Mouse (Mus musculus): ENCODE measurements at regions not wholly inside any gene's neighbourhood (a gene's known extent, or its start where the extent isn't known, plus 50 kb on each side); places are given as distances from the start of the nearest gene placed in this dataset.

DNA sequence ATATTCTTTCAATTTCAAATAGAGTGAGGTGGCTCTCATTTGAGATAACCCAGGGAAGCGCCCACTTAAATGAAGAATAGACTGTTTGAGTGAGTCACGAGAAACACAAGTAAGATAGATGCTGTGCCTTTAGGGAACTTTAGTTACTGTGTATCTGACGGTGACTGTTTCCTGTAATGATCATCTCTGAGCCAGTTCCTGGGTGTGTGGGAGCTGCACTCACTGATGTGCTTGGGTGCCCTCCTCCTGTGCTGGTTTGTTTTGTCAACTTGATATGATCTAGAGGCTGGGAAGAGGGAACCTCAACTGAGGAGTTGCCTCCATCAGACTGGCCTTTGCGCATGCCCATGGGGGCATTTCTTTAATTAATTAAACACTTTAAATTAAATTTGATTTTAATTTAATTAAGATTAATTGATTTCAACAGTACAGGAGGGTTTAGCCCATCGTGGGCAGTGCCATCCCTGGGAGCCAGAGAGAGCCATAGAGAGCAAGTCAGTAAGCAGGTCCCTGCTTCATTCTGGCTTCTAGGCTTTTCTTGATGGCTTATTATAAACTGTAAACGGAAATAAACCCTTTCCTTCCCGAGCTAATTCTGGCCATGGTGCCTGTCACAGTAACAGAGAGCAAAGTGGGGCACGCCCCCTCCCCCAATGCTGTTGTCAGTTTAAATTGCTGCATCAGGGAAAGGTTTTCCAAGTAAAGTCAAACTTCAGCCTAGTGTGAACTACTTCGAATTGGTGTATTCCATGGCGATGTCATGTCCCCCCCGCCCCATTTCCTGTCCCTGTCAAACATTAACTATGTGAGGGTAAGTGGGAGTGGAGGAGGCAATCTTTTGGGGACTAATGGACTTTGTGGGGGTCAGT lies 202.9 kb upstream of the Id2 start:
- DNase-seq (ENCODE audit: low read depth, low spot score) = no peak

DNA sequence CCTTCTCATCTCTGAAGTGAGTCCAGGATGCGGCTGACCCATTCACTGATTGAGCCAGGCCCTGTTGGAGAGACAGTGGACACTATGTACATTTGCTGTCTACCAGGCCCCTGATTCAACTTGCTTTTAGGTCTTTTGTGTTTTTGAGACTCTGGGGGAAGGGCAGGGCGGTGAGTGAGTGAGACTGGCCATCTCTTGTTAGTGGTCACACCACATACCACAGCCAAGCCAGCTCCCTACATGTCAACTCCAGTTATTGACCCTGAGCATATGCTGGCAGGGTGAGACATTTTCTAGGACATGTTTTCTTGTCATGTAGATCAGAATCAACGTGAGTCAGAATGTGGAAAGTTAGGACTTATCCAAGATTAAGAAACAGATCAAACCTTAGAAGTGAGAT lies 201.8 kb upstream of the Id2 start:
- no peak for DNase-seq (ENCODE audit: low read depth, low spot score)

DNA sequence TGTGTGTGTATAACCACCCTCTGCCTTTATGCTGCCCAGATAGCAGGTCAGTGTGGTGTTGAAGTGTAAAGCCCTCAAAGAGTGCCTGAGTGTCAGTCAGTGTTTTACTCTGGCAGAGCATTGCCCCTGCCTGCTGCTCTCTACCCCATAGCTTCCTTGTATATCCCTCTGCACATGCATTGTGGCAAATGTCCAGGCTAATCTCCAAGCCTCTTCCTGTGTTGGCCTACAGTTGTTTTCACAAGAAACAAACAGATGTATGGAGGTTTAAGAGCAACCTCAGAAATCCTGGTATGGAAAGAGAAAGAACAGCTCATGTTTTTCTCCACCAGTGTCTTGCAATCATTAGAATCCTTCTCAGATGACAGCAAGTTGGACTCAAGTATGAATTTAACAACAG lies 201.0 kb upstream of the Id2 start:
- DNase-seq (ENCODE audit: low read depth, low spot score) = no peak

DNA sequence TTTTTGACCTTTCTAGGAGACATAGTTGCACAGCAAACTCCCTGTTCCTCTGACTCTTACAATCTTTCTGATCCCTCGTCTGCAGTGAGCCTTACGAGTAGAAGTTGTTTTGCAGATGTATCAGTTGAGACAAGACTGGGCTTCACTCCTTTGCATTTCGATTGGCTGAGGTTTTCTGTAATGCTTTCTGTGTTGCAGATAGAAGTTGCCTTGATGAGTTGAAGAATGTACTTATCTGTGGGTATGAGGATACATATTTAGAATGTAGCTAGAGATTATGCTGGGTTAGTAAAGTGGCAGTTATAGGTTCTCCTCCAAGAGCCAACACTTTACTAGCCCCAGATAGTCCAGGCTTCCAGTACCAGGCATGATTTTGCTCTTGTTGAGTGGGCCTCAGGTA lies 199.7 kb upstream of the Id2 start:
- no peak for DNase-seq (ENCODE audit: low read depth, low spot score)

DNA sequence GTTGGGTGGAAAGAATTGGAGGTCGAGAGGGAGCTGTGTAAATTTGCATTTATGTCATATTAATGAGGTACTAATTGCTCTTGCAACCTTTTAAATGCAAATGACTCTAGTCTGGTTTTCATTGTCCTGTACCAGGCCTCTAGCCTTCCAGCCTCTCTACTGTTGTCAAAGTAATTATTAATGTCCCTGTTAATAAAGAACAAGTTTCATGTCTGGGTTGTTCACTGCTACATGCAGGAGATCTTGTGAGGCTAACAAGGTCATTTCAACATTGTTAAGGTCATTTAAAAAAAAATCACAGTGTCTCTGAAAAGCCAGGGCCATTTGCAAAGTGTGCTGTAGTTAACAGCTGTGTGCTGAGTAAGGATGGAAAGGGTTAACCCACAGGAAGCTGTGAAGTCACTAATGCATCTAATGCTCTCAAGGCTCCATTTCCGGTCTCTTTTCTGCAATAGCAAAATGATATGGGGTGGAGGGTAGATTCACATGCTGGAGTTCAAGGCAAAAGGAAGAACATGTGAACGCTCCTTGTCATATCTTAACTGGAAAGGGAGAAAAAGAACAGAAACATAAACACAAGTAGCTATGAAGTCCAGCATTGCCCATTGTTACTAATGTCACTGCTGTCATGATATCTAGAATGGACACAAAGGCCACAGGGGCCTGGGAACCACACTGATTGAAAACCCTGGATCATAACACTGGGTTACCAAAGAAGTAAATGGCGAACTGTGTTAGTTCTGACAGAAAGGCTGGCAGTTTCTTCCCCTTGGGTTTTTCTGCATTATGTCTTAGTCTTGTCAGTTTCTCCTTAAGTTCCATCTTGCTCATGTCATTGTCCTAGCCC lies 197.5 kb upstream of the Id2 start:
- no peak for DNase-seq (ENCODE audit: low read depth, low spot score)

DNA sequence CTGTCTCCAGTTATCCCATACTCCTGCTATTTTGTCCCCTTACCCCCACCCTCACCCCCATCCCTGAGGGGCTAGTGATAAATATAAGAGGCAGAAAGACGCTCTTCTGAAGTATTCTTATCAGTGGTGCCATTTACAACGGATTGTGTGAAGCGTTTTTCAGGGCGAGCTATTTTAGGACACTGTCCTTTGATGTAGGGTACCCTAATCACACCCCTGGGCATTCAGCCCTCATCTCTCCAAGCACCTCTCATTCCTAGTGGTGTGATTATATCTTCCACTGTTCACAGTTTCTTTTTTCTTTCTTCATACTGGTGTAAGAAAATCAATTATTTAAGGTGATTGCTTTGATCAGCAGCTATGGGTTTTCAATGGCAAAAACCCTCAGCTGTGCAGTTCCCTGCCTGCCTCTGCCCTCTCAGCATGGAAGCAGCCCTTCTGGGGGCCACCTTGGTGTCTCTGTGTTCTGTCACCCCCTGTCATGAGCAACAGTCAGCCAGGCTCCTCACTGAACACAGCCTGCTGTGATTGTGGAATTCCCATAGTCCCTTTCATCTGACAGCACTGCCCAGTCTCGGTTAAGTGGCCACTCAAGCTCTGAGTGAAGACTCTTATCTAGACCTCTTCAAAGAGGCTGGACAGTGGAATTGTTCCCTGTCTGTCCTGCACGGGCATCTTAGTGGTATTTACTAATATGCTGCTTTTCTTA lies 196.7 kb upstream of the Id2 start:
- DNase-seq (ENCODE audit: low read depth, low spot score) = no peak

GRCm38 (mm10) chr12:25289381-25289780 lies 192.4 kb upstream of the Id2 start:
- no peak for DNase-seq (ENCODE audit: low read depth, low spot score)

DNA sequence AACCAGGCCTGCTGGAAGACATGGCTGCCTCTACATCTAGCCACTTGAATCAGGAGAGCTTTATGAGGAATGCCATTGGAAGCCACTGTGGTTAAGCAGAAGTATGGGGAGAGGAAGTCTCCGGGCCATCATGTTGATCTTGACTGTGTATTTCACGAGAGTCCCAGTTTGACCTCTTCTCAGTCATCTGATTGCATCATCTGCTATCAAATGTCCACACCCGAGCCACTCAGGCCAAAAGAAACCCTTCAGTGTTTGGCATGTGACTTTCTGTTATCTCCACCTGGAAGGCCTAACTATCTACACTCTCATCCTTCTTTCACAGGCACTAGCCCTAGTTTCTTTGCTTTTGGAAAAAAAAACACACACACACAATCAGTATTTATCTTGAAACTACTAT lies 186.9 kb upstream of the Id2 start:
- DNase-seq (ENCODE audit: low read depth, low spot score) = no peak

DNA sequence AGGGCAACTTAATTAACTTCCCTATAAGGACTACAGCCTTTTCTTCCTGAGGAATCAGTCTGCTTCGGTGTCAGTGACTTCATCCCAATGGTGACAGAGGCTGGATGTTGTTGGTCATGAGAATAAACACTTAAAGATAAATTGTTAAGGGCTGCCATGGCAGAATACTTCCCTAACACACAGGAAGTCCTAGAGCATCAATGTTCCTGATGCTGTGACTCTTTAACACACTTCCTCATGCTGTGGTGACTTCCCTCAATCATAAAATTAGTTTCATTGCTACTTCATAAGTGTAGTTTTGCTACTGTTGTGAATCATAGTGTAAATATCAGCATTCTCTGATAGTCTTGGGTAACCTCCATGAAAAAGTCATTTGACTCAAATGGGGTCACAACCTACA lies 184.5 kb upstream of the Id2 start:
- no peak for DNase-seq (ENCODE audit: low read depth, low spot score)

DNA sequence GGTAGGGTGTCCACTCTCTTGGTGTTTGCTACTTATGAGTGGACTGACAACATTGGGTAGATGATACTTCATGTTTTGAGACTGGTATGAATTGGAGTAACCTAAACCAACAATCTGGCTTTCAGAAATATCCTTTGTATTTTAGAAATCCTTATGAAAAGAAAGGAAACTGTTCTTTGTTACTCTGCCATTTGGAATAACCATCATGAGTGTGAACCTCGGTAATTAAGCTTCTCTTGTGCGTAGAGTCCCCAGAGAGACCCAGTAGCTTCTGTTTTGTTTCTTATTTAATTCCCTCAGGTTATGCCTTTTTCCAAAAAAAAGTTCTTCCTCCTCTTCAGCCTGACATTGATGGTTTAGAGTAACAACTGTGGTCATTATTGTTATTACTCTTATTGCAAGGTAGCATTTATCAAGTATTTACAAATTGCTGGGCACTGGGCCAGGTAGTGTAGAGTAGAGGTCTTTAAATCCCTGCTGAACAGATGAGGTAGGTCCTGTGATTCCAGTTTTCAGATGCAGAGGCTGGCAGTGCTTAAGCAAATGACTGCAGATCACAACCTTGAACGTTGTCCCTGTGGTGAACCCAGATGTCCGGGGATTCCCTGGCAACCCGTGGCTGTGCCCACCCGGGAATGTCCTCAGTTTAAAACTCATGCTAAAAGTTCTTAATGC lies 176.8 kb upstream of the Id2 start:
- DNase-seq (ENCODE audit: low read depth, low spot score) = no peak

GRCm38 (mm10) chr12:25272752-25273125 lies 175.8 kb upstream of the Id2 start:
- no peak for DNase-seq (ENCODE audit: low read depth, low spot score)

- no peak for DNase-seq (ENCODE audit: low read depth, low spot score)
These were observed 175.3 kb upstream of the Id2 start for GRCm38 (mm10) chr12:25272114-25272751.

GRCm38 (mm10) chr12:25269878-25270277 lies 172.9 kb upstream of the Id2 start:
- DNase-seq (ENCODE audit: low read depth, low spot score) = no peak

DNA sequence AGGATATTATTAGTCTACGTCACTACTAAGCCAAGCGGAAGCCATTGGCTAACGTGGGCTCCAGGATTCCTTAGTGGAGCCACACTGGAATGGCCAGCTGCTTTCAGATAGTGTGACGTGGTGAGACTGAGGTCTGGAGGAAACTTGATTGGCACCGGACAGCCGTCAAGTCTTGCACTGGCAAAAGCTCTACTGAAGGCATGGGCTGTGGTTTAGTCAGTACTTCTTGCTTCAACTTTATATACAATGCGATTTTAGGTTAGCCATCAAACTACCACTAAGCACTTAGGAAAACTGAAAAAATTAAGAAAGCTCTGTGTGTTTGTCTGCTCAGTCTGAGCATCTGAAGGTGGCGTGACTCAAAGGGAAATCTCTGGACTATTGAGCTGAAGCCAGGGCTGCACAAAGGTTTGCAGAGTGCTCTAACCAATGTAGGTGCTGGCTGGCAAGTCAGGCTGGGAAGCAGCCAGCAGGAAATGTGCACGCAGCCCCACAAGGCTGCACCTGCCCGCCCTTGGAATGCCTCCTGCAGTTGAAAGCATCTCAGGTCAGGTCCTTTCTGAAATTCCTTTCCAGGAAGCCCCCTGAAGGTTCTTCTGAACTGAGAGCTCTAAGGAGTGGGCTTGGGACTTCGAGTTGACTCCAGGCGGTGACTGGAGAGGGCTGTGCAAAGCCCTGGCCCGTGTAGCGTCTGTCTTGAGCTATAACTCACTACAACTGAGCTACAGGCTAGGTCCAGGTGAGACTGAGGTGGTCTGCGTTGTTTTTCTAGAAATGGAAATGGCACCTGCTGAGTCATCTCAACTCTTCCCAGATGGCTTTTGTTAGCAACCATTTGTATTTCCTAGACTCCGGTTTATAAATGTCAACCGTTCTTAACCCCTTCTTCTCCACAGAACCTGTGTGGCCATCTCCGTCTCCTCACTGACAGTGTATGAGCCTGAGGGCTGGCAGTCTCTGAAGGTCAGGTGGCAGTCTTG lies 172.2 kb upstream of the Id2 start:
- no peak for DNase-seq (ENCODE audit: low read depth, low spot score)

DNA sequence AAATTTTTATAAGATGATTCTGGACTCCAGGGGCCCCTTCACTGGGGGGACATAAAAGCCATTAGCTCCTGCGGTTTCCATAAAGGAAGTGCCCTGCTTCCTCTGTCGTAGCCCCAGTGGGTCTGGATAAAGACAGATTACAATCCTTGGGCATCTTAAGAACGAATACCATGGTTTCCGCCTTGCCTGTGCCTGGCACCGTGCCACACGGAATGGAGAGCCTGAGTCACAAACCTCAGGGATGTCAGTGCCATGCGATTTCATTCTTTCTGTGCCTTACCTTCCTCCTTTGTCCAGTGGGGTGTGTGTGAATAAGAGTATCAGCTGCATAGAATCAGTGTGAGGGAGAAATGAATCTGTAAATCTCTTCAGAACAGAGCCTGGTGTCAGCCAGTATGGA lies 171.4 kb upstream of the Id2 start:
- DNase-seq (ENCODE audit: low read depth, low spot score) = no peak

DNA sequence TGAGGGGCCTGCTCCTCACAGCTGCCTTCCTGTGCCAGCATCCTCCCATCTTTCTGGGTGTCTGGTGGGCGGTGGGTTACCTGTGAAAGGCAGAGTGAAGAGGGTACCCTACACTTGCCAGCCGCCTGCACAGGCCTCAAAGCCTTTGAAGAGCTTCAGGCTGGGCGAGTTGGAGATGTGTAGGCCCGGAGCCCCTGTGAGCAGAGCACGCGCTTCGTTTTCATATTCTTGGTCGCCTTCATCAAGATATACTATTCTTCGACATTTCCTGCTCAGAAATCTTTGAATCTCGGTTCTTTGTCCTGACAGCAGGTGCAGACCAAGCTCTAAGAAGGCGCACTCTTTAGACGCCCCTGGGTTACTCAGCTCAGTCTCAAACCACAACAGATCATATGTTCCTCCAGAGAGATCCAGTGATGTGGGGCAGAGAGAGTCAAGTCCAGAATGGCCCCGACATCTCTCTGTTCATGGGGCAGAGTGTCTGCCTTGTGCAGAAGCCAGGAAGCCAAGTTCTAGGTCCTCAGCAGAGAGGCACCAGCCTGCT lies 170.7 kb upstream of the Id2 start:
- DNase-seq (ENCODE audit: low read depth, low spot score) = no peak

GRCm38 (mm10) chr12:25266701-25267571 lies 170.0 kb upstream of the Id2 start:
- DNase-seq (ENCODE audit: low read depth, low spot score) = peak; percentile 29

Data from ZHBTc4 (cell line).